Mouse (Mus musculus) olfactory bulb, adult 2 months (tissue): ENCODE measurements at regions not wholly inside any gene's neighbourhood (a gene's known extent, or its start where the extent isn't known, plus 50 kb on each side); places are given as distances from the start of the nearest gene placed in this dataset.

Experiments
- H3K27ac ChIP-seq: fragments of 200-500 bp; 2 replicates; pipeline ENCODE4 v1.5.1; 2012; ENCODE audit warnings: low read depth, low read length; ENCODE audit not compliant: insufficient read depth
- H3K4me1 ChIP-seq: fragments of 200-500 bp; 2 replicates; pipeline ENCODE4 v1.6.1; 2012; ENCODE audit warnings: low read length; ENCODE audit not compliant: control insufficient read depth, insufficient read depth
- H3K4me3 ChIP-seq: fragments of 200-500 bp; 2 replicates; pipeline ENCODE4 v1.5.1; 2012; ENCODE audit warnings: mild to moderate bottlenecking, low read depth, low read length, moderate library complexity; ENCODE audit not compliant: insufficient read depth
- CTCF ChIP-seq: fragments of 200-500 bp; IDR thresholded peaks from 2 replicates; pipeline ENCODE4 v1.5.1; 2012; ENCODE audit warnings: low read depth, mild to moderate bottlenecking, low read length, moderate library complexity; ENCODE audit not compliant: insufficient read depth
- POLR2A ChIP-seq: fragments of 200-500 bp; IDR thresholded peaks from 2 replicates; pipeline ENCODE4 v1.6.1; 2012; ENCODE audit warnings: mild to moderate bottlenecking, low read depth, low read length, moderate library complexity; ENCODE audit not compliant: insufficient read depth
- WGBS: fragments of 180-500 bp; shearing (Covaris S2); methylation state at CpG from one replicate; pipeline ENCODE4 v1.1.7; 2018; 5-methylcytosine and 5-hydroxymethylcytosine counted together

GRCm38 (mm10) chr8:103316691-103317091 lies 531.2 kb upstream of the Cdh11 start:
- no peak overlapping the region for H3K27ac ChIP-seq
- H3K4me1 ChIP-seq = no peaks in the 10 kb centered on the region
- no peak overlapping the region for H3K4me3 ChIP-seq
- WGBS = 46% methylated on average over 5 of the region's 5 CpGs
- no peak for TF ChIP-seq POLR2A
- TF ChIP-seq CTCF = no peak

GRCm38 (mm10) chr8:103317149-103317725 lies 531.8 kb upstream of the Cdh11 start:
- 94% methylated on average over 2 of the region's 2 CpGs for WGBS

GRCm38 (mm10) chr8:103324016-103324665 lies 538.7 kb upstream of the Cdh11 start:
- Histone ChIP-seq H3K4me3 (no peak overlapping the region), H3K4me1 (no peaks in the 10 kb centered on the region), H3K27ac (no peak overlapping the region)
- TF ChIP-seq POLR2A = no peak
- no peak for TF ChIP-seq CTCF

More at GRCm38 (mm10) chr8:103317149-103317725, 531.8 kb upstream of the Cdh11 start:
- H3K4me1 ChIP-seq = no peaks in the 10 kb centered on the region
- no peak for TF ChIP-seq POLR2A
- no peak for TF ChIP-seq CTCF
- H3K27ac ChIP-seq = no peak overlapping the region
- no peak overlapping the region for H3K4me3 ChIP-seq

- Histone ChIP-seq H3K4me3 (no peak overlapping the region), H3K27ac (no peak overlapping the region), H3K4me1 (no peaks in the 10 kb centered on the region)
- 80% methylated on average over 2 of the region's 2 CpGs for WGBS
- TF ChIP-seq POLR2A = no peak
- no peak for TF ChIP-seq CTCF
Measured at GRCm38 (mm10) chr8:103331415-103331814, 546.0 kb upstream of the Cdh11 start.

- no peak overlapping the region for H3K27ac ChIP-seq
- TF ChIP-seq POLR2A = no peak
- no peak for TF ChIP-seq CTCF
- H3K4me3 ChIP-seq = no peak overlapping the region
- WGBS = 98% methylated on average over 3 of the region's 3 CpGs
- H3K4me1 ChIP-seq = no peaks in the 10 kb centered on the region
Measured at GRCm38 (mm10) chr8:103337314-103337713, 551.9 kb upstream of the Cdh11 start.

GRCm38 (mm10) chr8:103339042-103339441 lies 553.6 kb upstream of the Cdh11 start:
- TF ChIP-seq POLR2A = no peak
- TF ChIP-seq CTCF = no peak
- Histone ChIP-seq H3K4me1 (no peaks in the 10 kb centered on the region), H3K4me3 (no peak overlapping the region), H3K27ac (no peak overlapping the region)
- 98% methylated on average over 2 of the region's 2 CpGs for WGBS

- H3K4me3 ChIP-seq = no peak overlapping the region
- TF ChIP-seq POLR2A = no peak
- TF ChIP-seq CTCF = no peak
- 90% methylated on average over 5 of the region's 5 CpGs for WGBS
- H3K4me1 ChIP-seq = no peaks in the 10 kb centered on the region
- no peak overlapping the region for H3K27ac ChIP-seq
Measured at GRCm38 (mm10) chr8:103339951-103340350, 554.5 kb upstream of the Cdh11 start.

- TF ChIP-seq CTCF (no peak), POLR2A (no peak)
- no peak overlapping the region for H3K4me3 ChIP-seq
- H3K4me1 ChIP-seq = no peaks in the 10 kb centered on the region
- WGBS = 92% methylated on average over 3 of the region's 3 CpGs
- H3K27ac ChIP-seq = no peak overlapping the region
Measured at GRCm38 (mm10) chr8:103343891-103344290, 558.4 kb upstream of the Cdh11 start.

GRCm38 (mm10) chr8:103344871-103345270 lies 559.4 kb upstream of the Cdh11 start:
- no peak overlapping the region for H3K27ac ChIP-seq
- TF ChIP-seq POLR2A = no peak
- H3K4me1 ChIP-seq = no peaks in the 10 kb centered on the region
- H3K4me3 ChIP-seq = no peak overlapping the region
- 95% methylated on average over 2 of the region's 2 CpGs for WGBS
